Mouse (Mus musculus) heart, adult 2 months (tissue): ENCODE measurements around the gene Rps9. TPM values are rescaled to one million over a fixed set of nuclear protein-coding genes. Genes with fewer than 3 reads are reported as not detected.
A peak's percentile ranks its signal among the peaks of the same experiment; 100 is the strongest.
"Not testable (repeated sequence)": the region's sequence is repeated elsewhere in the genome, so short reads cannot be mapped to it uniquely, and the experiment has no call there.

Source experiments
- DNase-seq, 2 experiments: peaks; one replicate each; pipeline ENCODE4 v3.0.0; 2021
- H3K27ac ChIP-seq: fragments of 200-600 bp; 2 replicates; pipeline ENCODE4 v1.8.1; 2022
- H3K27me3 ChIP-seq: fragments of 200-500 bp; 2 replicates; pipeline ENCODE4 v1.6.1; 2012; ENCODE audit warnings: mild to moderate bottlenecking, low read length, inconsistent platforms, mixed read lengths; ENCODE audit not compliant: control insufficient read depth, insufficient read depth
- H3K36me3 ChIP-seq: fragments of 200-500 bp; 2 replicates; pipeline ENCODE4 v1.6.1; 2012; ENCODE audit warnings: low read length, inconsistent platforms; ENCODE audit not compliant: control insufficient read depth, insufficient read depth
- H3K4me1 ChIP-seq: fragments of 200-500 bp; 2 replicates; pipeline ENCODE4 v1.6.1; 2011; ENCODE audit warnings: low read length; ENCODE audit not compliant: control insufficient read depth, insufficient read depth
- H3K4me3 ChIP-seq: fragments of 200-600 bp; 2 replicates; pipeline ENCODE4 v1.8.1; 2022
- H3K79me2 ChIP-seq: fragments of 200-500 bp; replicated peaks from 2 replicates; pipeline ENCODE4 v1.6.1; 2012; ENCODE audit warnings: mild to moderate bottlenecking, inconsistent platforms, low read length, moderate library complexity, mixed read lengths; ENCODE audit not compliant: control insufficient read depth, insufficient read depth
- H3K9ac ChIP-seq: fragments of 200-500 bp; 2 replicates; pipeline ENCODE4 v1.6.1; 2012; ENCODE audit warnings: low read depth, mild to moderate bottlenecking, control low read depth, inconsistent platforms, low read length, mixed read lengths
- CTCF ChIP-seq: fragments of 200-600 bp; IDR thresholded peaks from 2 replicates; pipeline ENCODE4 v1.8.1; 2022; ENCODE audit warnings: antibody characterized with exemption, mild to moderate bottlenecking, moderate library complexity
- EP300 ChIP-seq: fragments of 200-500 bp; IDR thresholded peaks from 2 replicates; pipeline ENCODE4 v1.6.1; 2011; ENCODE audit warnings: low read depth, low read length, control low read depth; ENCODE audit not compliant: insufficient read depth
- POLR2A ChIP-seq: fragments of 200-500 bp; IDR thresholded peaks from 2 replicates; pipeline ENCODE4 v1.6.1; 2011; ENCODE audit warnings: mild to moderate bottlenecking, low read depth, low read length, control low read depth; ENCODE audit not compliant: insufficient read depth
- WGBS: fragments of 180-500 bp; shearing (Covaris S2); methylation state at CpG from one replicate; pipeline ENCODE4 v1.1.7; 2018; 5-methylcytosine and 5-hydroxymethylcytosine counted together
- intact Hi-C: fragments of 180-260 bp; cut with DNase I; formaldehyde crosslinking; loops from one replicate; pipeline ENCODE4 v1.15.1; 2025
- polyA plus RNA-seq: library from polyadenylated mRNA; depleted of rRNA; stranded (reverse); fragments of >200 nt; gene quantifications from 2 replicates; pipeline ENCODE4 v1.2.3, GENCODE M21; 2012
- total RNA-seq, 2 experiments: library from RNA; stranded (reverse); gene quantifications; 2 replicates each; pipeline ENCODE4 v1.2.3; 2021

Rps9 gene
- total and polyA plus RNA-seq, 3 experiments, result 584 to 761 (median 688) TPM

GRCm38 (mm10) chr7:3693809-3694075, 10.1 kb upstream of the Rps9 start:
- Histone ChIP-seq H3K27me3 (no peaks in the 10 kb centered on the region), H3K4me1 (no peaks in the 10 kb centered on the region; the same call in 1 of the 2 replicates), H3K27ac (peak overlapping the region; percentile 97), H3K9ac (peak overlapping the region; percentile 66), H3K4me3 (peak overlapping the region; percentile 72), H3K79me2 (no peaks in the 10 kb centered on the region), H3K36me3 (no peaks in the 10 kb centered on the region; the same call in 1 of the 2 replicates)
- no peak for TF ChIP-seq POLR2A
- peak; percentile 75; the same call in 1 of the 2 replicates for TF ChIP-seq EP300
- no peak for TF ChIP-seq CTCF
- intact Hi-C loops, result loop anchor here (1.0 to 10.0 kb wide), 5 partner anchors 10 to 994 kb away; partner anchors contain the start of genes Cnot3, Hspbp1, Leng8 and Prpf31
- under 1% methylated on average over 18 of the region's 18 CpGs for WGBS
- DNase-seq, result no peak

DNA sequence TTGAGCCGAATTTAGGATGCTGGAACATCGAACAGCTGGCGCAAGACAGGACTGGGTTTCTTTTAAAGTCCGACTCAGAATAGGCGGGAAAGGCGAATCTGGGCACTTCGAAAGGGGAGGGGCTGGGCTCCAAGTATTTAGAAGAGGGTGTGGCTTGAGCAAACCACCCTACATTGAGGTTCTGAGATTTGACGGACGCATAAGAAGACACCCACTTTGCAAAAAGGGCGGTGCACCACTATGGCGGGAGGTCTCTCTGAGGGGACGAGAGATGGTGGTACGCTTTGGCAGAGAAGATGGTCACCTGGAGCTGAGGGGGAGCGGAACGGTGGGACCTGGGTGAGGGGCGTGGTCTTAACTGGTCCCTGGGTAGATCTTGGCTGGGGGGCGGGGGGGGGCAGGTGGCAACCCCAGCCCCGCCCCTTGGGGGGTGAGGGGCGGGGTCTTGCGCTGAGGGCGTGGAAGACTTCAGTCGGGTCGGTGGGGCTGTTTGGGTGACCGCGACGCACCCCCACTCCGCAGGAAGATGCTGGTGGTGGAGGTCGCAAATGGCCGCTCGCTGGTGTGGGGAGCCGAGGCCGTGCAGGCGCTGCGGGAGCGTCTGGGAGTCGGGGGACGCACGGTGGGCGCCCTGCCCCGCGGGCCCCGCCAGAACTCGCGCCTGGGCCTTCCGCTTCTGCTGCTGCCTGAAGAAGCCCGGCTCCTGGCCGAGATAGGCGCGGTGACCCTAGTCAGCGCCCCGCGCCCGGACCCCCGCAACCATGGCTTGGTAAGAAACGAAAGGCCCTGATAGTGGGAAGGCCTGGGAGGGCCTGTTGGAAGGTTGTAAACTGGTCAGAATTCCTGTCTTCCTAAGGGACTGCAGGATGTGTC, 9.5 kb upstream of the Rps9 start:
- intact Hi-C loops, result loop anchor here (5.0 to 10.0 kb wide), 4 partner anchors 47 to 993 kb away; partner anchors contain the start of genes Cnot3, Hspbp1, Leng8 and Prpf31
- Histone ChIP-seq H3K36me3 (no peaks in the 10 kb centered on the region; the same call in 1 of the 2 replicates), H3K27me3 (no peaks in the 10 kb centered on the region), H3K4me1 (no peaks in the 10 kb centered on the region; the same call in 1 of the 2 replicates), H3K27ac (peak overlapping the region; percentile 97), H3K79me2 (no peaks in the 10 kb centered on the region), H3K9ac (peak overlapping the region; percentile 66), H3K4me3 (peak overlapping the region; percentile 72)
- 1% methylated on average over 54 of the region's 55 CpGs for WGBS
- TF ChIP-seq EP300 (no peak), CTCF (no peak)
- peak; percentile 74 to 81 for DNase-seq

DNA sequence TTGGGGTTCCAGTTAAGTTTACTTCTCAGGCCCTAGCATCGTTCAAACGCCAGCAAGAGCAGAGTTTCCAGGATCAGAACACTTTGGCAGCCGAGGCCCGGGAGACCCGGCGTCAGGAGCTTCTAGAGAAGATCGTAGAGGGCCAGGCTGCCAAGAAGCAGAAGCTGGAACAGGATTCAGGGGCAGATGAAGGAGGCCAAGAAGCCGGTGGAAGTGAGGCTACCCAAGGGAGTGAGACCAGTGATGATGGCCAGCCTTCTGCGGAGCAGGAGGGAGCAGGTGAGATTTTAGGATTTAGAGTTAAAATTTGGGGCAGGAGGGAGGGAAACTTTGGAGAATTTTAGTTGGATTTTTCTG, 8.9 kb upstream of the Rps9 start:
- H3K79me2 ChIP-seq, H3K36me3 ChIP-seq, H3K4me1 ChIP-seq, H3K27me3 ChIP-seq: not testable (repeated sequence)
- H3K27ac ChIP-seq, result peak overlapping the region; percentile 97
- H3K4me3 ChIP-seq, result peak overlapping the region; percentile 72
- intact Hi-C loops, result loop anchor here (5.0 to 10.0 kb wide), 4 partner anchors 48 to 992 kb away; partner anchors contain the start of genes Cnot3, Hspbp1, Leng8 and Prpf31
- WGBS, result 8% methylated on average over 9 of the region's 9 CpGs
- H3K9ac ChIP-seq, result peak overlapping the region; percentile 58
- DNase-seq, result peak in 1 of 2 experiments; percentile 29

GRCm38 (mm10) chr7:3698471-3698870, 5.3 kb upstream of the Rps9 start:
- Histone ChIP-seq H3K36me3 (no peaks in the 10 kb centered on the region; the same call in none of the 2 replicates), H3K4me3 (no peak overlapping the region), H3K27ac (no peak overlapping the region), H3K4me1 (peaks cover 1% of the 10 kb centered on the region), H3K27me3 (no peaks in the 10 kb centered on the region), H3K79me2 (no peaks in the 10 kb centered on the region), H3K9ac (no peak overlapping the region)
- intact Hi-C loops, result loop anchor here (10.0 kb wide), 1 partner anchor 436 kb away; the partner anchor contains the start of gene Leng8
- no peak for DNase-seq
- TF ChIP-seq EP300, result no peak
- TF ChIP-seq CTCF, result no peak
- WGBS, result 92% methylated on average over 6 of the region's 6 CpGs

DNA sequence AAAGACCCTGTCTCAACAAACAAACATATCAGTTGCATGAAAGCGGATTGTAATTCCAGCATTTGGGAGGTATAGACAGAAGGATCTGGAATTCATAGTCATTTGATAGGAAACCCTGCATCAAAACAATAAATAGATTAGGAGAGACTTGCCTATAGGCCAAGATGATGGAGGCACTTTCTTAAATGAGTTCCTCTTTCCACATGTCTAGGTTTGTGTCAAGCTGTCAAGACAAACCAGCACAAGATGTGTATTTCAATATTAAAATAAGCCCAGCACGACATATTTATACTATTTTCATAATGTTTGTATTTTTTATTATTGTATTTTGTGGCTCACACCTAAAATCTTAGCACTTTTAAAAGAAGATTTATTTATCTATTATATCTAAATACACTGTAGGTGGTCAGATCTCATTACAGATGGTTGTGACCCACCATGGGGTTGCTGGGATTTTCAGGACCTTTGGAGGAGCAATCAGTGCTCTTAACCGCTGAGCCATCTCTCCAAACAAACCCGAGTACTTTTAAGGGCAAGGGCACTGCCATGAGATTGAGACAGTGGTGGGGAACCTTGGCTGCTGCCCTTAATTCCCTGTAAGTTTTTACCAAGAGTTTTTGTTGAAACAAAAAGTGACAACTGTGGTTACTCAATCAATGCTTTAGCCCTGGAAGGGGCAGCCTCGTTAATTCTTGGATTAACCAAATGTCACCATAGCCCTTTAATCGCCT, 480 bp upstream of the Rps9 start:
- no peak for TF ChIP-seq EP300
- TF ChIP-seq CTCF, result no peak
- no peak for TF ChIP-seq POLR2A
- Histone ChIP-seq H3K79me2 (no peaks in the 10 kb centered on the region), H3K4me3 (peak overlapping the region; percentile 71), H3K9ac (peak overlapping the region; percentile 45), H3K36me3 (peaks cover 19% of the 10 kb centered on the region), H3K4me1 (peaks cover 5% of the 10 kb centered on the region), H3K27ac (peak overlapping the region; percentile 92), H3K27me3 (no peaks in the 10 kb centered on the region)
- peak in 1 of 2 experiments; percentile 29 for DNase-seq
- WGBS, result 23% methylated on average over 6 of the region's 6 CpGs
- intact Hi-C loops, result loop anchor here (1.0 to 10.0 kb wide), 3 partner anchors 10 to 741 kb away; partner anchors contain the start of genes Mboat7 and Rdh13

DNA sequence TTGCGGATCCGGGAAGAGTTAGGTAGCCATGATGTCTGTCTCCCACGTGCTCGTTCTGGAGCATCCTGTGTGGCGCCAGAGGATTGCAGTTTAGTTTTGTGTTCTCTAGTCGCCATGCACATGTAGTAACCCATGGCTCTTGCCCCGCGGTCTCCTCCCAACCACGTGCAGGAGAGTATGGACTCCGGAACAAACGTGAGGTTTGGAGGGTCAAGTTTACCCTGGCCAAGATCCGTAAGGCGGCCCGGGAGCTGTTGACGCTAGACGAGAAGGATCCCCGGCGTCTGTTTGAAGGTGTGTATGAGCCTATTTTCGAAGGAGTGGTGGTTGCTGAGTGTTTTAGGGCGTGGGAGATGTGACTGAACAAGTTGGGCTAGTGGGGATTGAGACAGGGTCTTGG, 682 bp downstream of the Rps9 start:
- H3K27ac ChIP-seq, result peak overlapping the region; percentile 92
- H3K4me3 ChIP-seq, result peak overlapping the region; percentile 71
- no peak for DNase-seq
- peak overlapping the region; percentile 76 for H3K9ac ChIP-seq
- no peaks in the 10 kb centered on the region for H3K79me2 ChIP-seq
- peaks cover 5% of the 10 kb centered on the region for H3K4me1 ChIP-seq
- no peaks in the 10 kb centered on the region for H3K27me3 ChIP-seq
- under 1% methylated on average over 20 of the region's 20 CpGs for WGBS
- no peak for TF ChIP-seq CTCF
- TF ChIP-seq POLR2A, result no peak
- TF ChIP-seq EP300, result no peak
- intact Hi-C loops, result loop anchor here (10.0 kb wide), 2 partner anchors 410 to 740 kb away; partner anchors contain the start of gene Rdh13
- H3K36me3 ChIP-seq, result peaks cover 19% of the 10 kb centered on the region

GRCm38 (mm10) chr7:3705461-3705860, 1.7 kb downstream of the Rps9 start:
- DNase-seq, H3K79me2 ChIP-seq, H3K27ac ChIP-seq, H3K27me3 ChIP-seq, H3K9ac ChIP-seq, H3K4me1 ChIP-seq: not testable (repeated sequence)
- H3K4me3 ChIP-seq, result peak overlapping the region; percentile 71
- intact Hi-C loops, result loop anchor here (10.0 kb wide), 2 partner anchors 411 to 739 kb away; partner anchors contain the start of gene Rdh13
- H3K36me3 ChIP-seq, result peaks cover 19% of the 10 kb centered on the region
- WGBS, result 7% methylated on average over 7 of the region's 7 CpGs
